Mouse (Mus musculus): ENCODE results near the gene Rexo2. TPM values are rescaled to one million over a fixed set of nuclear protein-coding genes. Genes with fewer than 3 reads are reported as not detected.

The Rexo2 gene
- total and polyA plus RNA-seq, 3 experiments = 190 to 338 TPM; not detected in 1

- TF ChIP-seq RCOR1 (IDR thresholded peaks at IDR 0.05; ENCODE audit: low read depth, low read length) (no peak), USF2 (IDR thresholded peaks at IDR 0.05; ENCODE audit: borderline replicate concordance in 1 of 2, insufficient read depth in 1 of 2, low read depth in 1 of 2, low read length in 2 of 2) (no peak), SIN3A (IDR thresholded peaks at IDR 0.05; ENCODE audit: low read length) (no peak)
These were observed 14.8 kb downstream of the Rexo2 start (continued) for GRCm38 (mm10) chr9:48465671-48466070.

DNA sequence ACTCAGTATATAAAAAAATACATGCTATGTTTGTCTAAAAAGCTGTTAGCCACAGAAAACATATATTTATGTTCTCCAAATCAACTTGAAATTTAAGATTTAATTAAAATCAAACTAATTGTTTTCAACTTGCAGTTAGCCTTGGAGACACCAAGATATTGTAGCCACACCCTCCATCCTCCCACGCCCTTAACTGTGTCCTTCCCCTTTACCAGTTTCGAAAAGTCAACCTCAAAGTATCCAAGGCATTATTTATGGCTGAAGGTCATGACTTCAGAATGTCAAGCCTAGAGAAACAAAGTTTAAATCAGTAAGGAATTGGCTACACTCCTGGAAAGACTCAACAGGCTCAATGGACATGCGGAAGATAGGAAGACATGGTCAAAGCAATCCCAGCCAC is 18.9 kb downstream of the Rexo2 start:
- TF ChIP-seq ZKSCAN1 (IDR thresholded peaks at IDR 0.05; ENCODE audit: low read depth, low read length) (no peak), MAX (IDR thresholded peaks at IDR 0.05; ENCODE audit: low read length) (no peak)
- Histone ChIP-seq H3K4me3 (ENCODE audit: control insufficient read depth in 1 of 2, insufficient read depth in 1 of 2, low read depth in 2 of 2, low read length in 2 of 2) (no peak overlapping the region), H3K79me2 (ENCODE audit: control insufficient read depth, insufficient read depth, low read length, poor library complexity) (no peaks in the 10 kb centered on the region), H3K9ac (ENCODE audit: control insufficient read depth, low read depth, low read length, poor library complexity, severe bottlenecking) (no peak overlapping the region), H3K9me3 (replicated peaks; ENCODE audit: insufficient read depth, low read length) (no peaks in the 10 kb centered on the region), H3K27ac (ENCODE audit: control insufficient read depth, low read depth, low read length) (no peak overlapping the region), H3K27me3 (ENCODE audit: control insufficient read depth in 1 of 2, insufficient read depth in 2 of 2, low read length in 2 of 2) (no peaks in the 10 kb centered on the region), H3K36me3 (ENCODE audit: control insufficient read depth in 1 of 2, insufficient read depth in 2 of 2, low read length in 2 of 2) (no peaks in the 10 kb centered on the region; a peak in 1 of 4 replicates), H3K4me1 (ENCODE audit: control insufficient read depth in 1 of 2, insufficient read depth in 2 of 2, low read length in 2 of 2) (no peaks in the 10 kb centered on the region)
- DNase-seq (ENCODE audit: low read depth, low spot score) = no peak

GRCm38 (mm10) chr9:48460720-48461119 is 19.7 kb downstream of the Rexo2 start:
- no peaks in the 10 kb centered on the region for H3K9me3 ChIP-seq (replicated peaks; ENCODE audit: insufficient read depth, low read length)
- H3K27me3 ChIP-seq (ENCODE audit: control insufficient read depth in 1 of 2, insufficient read depth in 2 of 2, low read length in 2 of 2) = no peaks in the 10 kb centered on the region
- H3K36me3 ChIP-seq (ENCODE audit: control insufficient read depth in 1 of 2, insufficient read depth in 2 of 2, low read length in 2 of 2) = no peaks in the 10 kb centered on the region; a peak in 1 of 4 replicates
- no peak overlapping the region for H3K4me3 ChIP-seq (ENCODE audit: control insufficient read depth in 1 of 2, insufficient read depth in 1 of 2, low read depth in 2 of 2, low read length in 2 of 2)
- no peaks in the 10 kb centered on the region for H3K79me2 ChIP-seq (ENCODE audit: control insufficient read depth, insufficient read depth, low read length, poor library complexity)
- H3K4me1 ChIP-seq (ENCODE audit: control insufficient read depth in 1 of 2, insufficient read depth in 2 of 2, low read length in 2 of 2) = no peaks in the 10 kb centered on the region
- no peak for DNase-seq (ENCODE audit: low read depth, low spot score)
- no peak overlapping the region for H3K27ac ChIP-seq (ENCODE audit: control insufficient read depth, low read depth, low read length)
- H3K9ac ChIP-seq (ENCODE audit: control insufficient read depth, low read depth, low read length, poor library complexity, severe bottlenecking) = no peak overlapping the region
- TF ChIP-seq HCFC1 (IDR thresholded peaks at IDR 0.05; ENCODE audit: low read depth, low read length) (no peak), E2F4 (IDR thresholded peaks at IDR 0.05; ENCODE audit: borderline replicate concordance, low read depth, low read length) (no peak), CTCF (IDR thresholded peaks at IDR 0.05 in 2 of 3, conservative IDR thresholded peaks at IDR 0.05 in 1 of 3; ENCODE audit: control insufficient read depth in 1 of 3, insufficient read depth in 1 of 3, low read depth in 2 of 3, low read length in 3 of 3, poor library complexity in 1 of 3, severe bottlenecking in 1 of 3) (no peak)

DNA sequence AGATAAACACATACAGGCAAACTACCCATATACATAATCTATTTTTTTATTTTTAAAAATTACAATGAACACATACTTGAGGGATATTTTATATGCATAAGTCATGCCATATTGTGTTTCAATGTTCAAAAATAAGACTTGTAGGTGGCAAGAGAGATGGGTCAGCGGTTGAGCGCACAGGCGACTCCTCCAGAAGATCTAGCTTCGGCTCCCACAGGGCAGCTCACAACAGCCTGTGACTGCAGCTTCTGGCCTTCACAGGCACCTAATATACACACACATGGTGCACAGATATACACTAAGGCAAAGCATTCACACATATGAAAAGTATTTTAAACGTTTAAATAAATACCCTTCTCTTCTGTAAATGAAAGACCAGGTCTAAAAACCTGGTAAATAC is 21.0 kb downstream of the Rexo2 start:
- H3K4me1 ChIP-seq (ENCODE audit: control insufficient read depth in 1 of 2, insufficient read depth in 2 of 2, low read length in 2 of 2) = no peaks in the 10 kb centered on the region
- no peaks in the 10 kb centered on the region for H3K27me3 ChIP-seq (ENCODE audit: control insufficient read depth in 1 of 2, insufficient read depth in 2 of 2, low read length in 2 of 2)
- no peak overlapping the region for H3K9ac ChIP-seq (ENCODE audit: control insufficient read depth, low read depth, low read length, poor library complexity, severe bottlenecking)
- no peak for DNase-seq (ENCODE audit: low read depth, low spot score)
- no peaks in the 10 kb centered on the region for H3K9me3 ChIP-seq (replicated peaks; ENCODE audit: insufficient read depth, low read length)
- H3K4me3 ChIP-seq (ENCODE audit: control insufficient read depth in 1 of 2, insufficient read depth in 1 of 2, low read depth in 2 of 2, low read length in 2 of 2) = no peak overlapping the region
- H3K36me3 ChIP-seq (ENCODE audit: control insufficient read depth in 1 of 2, insufficient read depth in 2 of 2, low read length in 2 of 2) = no peaks in the 10 kb centered on the region
- H3K79me2 ChIP-seq (ENCODE audit: control insufficient read depth, insufficient read depth, low read length, poor library complexity) = no peaks in the 10 kb centered on the region
- no peak for TF ChIP-seq ELF1 (IDR thresholded peaks at IDR 0.05; ENCODE audit: low read depth, low read length)
- no peak overlapping the region for H3K27ac ChIP-seq (ENCODE audit: control insufficient read depth, low read depth, low read length)

All from MEL (cell line).